Mouse (Mus musculus): ENCODE data around the gene Foxb2.

Foxb2 gene

DNA sequence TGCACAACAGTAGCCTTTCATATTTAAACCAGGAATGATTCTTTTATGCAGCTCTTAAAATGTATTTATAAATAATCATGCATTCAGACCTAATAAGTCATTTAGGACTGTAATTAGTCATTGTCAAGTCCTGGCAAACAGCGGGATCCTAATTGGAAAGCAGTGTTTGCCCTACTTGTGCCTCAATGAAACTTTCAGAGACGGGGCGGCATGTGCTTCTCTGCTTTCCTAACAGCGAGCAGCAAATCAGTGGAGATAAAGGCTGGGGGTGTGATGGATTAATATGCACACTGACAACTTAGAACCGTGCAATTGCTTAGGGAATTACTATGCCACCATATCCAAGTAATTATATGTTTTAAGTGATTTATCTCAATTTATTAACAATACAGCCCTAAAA is 48.4 kb downstream of the Foxb2 start:
- no peak for DNase-seq (ENCODE audit: low read depth, low spot score)
